Mouse (Mus musculus) layer of hippocampus, adult 9-11 months (tissue): Measurements from ENCODE around the gene Gm49322.

ENCODE experiments used
- DNase-seq: peaks from one replicate; pipeline ENCODE4 v3.0.0; 2022

The Gm49322 gene

GRCm38 (mm10) chr10:80584642-80585552, 20.9 kb upstream of the Gm49322 start:
- peak; percentile 19 for DNase-seq

DNA sequence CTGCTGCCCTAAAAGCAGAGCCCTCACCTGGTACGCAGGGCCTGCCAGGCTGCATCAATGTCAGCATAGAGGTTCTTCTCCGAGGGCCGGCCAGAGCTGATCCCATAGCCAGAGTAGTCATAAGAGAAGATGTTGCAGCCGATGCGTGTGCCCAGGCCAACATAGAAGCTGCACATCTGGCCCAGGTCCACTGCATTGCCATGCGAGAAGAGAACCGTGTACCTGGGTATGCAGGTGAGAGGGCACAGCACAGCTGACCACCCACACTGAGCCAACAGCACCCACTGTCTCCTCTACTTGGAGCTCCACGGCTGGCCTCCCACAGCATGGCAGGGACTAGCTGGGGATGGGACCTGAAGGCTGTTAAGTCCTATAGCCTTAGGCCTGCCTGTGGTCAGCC, 20.2 kb upstream of the Gm49322 start:
- DNase-seq, result peak; percentile 15

GRCm38 (mm10) chr10:80586407-80587304, 19.2 kb upstream of the Gm49322 start:
- DNase-seq, result no peak

DNA sequence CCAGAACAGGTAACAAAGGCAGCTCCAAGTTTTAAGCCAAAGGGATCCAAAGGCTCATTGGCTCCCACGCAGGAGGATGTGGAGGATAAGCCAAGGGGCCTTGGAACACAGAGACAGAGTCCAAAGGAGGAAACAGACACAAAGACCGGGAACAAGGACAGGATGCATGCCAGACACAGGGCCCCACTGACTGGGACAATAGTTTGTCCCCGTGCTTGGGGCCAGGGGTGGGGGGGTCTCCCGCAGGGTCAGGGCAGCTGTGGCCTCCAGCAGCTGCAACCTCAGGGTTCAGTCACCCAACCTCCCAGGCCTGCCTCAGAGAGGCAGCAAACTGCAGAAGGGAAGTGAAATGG, 18.5 kb upstream of the Gm49322 start:
- peak; percentile 47 for DNase-seq

DNA sequence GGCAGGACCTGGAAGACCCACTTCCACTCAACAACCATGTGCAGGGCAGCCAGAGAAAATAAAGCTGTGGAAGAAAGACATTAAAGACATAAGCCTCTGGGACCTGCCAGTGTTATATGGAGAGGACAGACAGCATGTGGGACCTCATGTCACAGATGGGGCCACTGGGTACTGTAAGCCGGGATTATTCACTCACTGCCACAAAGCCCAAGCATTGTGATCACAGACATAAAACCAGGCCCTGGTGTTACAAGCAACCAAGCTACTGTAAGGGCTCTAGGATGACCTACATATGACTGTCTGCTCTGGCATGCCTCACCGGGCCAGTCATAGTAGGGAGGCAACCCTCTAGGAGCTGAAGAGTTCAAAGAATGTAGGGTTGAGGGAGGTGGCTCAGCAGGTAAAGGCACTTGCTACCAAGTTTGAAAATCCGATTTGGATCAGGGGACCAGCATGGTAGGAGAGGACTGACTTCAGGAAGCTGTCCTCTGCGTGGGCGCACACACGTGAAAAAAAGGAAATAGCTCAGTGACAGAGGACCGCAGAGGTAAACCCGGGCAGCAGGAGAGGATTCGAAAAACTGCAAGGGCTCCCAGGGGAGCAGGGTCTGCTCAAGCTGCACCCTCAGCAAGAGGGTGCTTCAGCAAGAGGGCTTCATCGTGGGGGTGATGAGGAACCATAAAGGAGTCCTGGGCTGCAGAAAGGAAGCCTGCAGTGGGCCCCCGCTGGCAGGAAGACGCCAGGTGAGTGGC, 16.5 kb upstream of the Gm49322 start:
- peak; percentile 47 for DNase-seq

GRCm38 (mm10) chr10:80589879-80590854, 15.7 kb upstream of the Gm49322 start, which contains the start of gene Abhd17a:
Gene Abhd17a, minus strand, starts transcription at chr10:80590341.
- DNase-seq, result peak; percentile 98

GRCm38 (mm10) chr10:80596318-80596717, 9.5 kb upstream of the Gm49322 start:
- DNase-seq, result no peak

GRCm38 (mm10) chr10:80602698-80603325, 3.0 kb upstream of the Gm49322 start, which contains the start of the genes Scamp4 and Adat3:
Gene Scamp4, plus strand, starts transcription at chr10:80602872.
Gene Adat3, plus strand, starts transcription at chr10:80602880.
- DNase-seq, result peak; percentile 95

DNA sequence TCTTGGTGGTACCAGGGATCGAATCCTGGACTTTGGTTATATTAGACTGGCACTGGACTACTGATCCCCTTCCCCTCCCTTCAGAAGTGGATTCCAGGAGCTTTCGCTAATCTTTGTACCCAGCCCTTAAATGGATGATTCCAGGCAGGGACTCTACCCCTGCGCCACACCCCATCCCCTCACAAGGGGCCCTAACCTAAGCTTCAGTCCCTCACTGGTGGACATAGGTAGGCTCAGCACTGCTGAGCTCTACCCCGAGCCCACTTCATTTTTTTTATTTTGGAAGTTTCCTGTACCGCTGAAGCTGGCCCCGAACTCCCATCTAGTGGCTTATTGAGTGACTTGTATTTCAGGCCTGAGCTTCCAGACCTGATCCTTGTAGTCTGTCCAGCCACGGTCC, 2.5 kb upstream of the Gm49322 start:
- DNase-seq, result no peak

GRCm38 (mm10) chr10:80604001-80604509, 1.8 kb upstream of the Gm49322 start:
- DNase-seq, result peak; percentile 77

DNA sequence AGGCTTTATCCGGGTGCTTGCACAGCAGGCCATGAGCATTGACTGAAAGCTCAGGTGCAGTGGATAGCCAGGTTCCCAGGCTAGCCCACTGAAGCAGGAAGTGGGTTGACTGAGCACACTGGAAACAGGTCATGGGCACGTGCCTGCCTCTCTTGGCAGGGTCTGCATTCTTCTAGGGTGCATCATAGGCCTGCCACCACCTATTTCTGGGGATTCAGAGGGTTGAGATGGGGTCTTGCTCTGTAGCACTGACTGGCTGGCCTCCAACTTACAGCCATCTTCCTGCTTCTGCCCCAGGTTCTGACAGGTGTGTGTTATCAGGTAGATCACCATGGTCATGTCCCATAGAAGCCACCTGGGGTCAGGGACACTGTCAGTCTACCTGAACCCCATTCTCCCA, 833 bp upstream of the Gm49322 start:
- DNase-seq, result peak; percentile 18

- DNase-seq, result no peak
Observed at GRCm38 (mm10) chr10:80606306-80606705, 485 bp downstream of the Gm49322 start.

DNA sequence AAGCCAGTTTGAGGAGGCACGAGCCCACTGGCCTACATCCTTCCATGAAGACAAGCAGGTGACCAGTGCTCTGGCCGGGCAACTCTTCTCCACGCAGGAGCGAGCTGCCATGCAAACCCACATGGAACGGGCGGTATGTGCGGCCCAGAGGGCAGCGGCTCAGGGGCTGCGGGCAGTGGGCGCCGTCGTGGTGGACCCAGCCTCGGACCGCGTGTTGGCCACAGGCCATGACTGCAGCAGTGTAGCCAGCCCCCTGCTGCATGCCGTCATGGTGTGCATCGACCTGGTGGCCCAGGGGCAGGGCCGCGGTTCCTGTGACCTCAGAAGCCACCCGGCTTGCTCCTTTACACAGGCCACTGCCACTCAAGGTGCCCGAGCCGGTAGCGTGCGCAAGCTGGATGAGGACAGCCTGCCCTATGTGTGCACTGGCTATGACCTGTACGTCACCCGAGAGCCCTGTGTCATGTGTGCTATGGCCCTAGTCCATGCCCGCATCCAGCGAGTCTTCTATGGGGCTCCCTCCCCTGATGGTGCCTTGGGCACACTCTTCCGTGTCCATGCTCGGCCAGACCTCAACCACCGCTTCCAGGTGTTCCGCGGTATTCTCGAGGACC, 1.0 kb downstream of the Gm49322 start:
- DNase-seq, result no peak

DNA sequence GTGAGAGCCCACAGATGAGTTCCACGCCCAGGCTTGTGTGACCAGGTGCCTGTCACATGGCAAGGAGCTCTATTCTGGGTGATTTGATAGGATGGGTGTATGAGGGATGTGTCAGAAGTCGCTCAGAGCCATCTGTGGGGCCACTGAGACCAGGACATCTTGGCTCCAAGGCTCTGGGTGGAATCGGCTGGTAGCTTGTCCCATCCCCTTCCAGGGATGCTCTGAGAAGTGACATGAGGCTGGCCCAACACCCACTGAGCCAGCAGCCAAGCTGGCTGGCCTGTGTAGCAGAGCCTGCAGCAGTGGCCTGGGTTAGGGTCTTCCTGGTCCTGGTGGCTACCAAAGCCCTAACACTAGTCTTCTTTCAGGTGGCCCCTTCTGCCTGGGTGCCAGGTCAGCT, 2.6 kb downstream of the Gm49322 start:
- no peak for DNase-seq

DNA sequence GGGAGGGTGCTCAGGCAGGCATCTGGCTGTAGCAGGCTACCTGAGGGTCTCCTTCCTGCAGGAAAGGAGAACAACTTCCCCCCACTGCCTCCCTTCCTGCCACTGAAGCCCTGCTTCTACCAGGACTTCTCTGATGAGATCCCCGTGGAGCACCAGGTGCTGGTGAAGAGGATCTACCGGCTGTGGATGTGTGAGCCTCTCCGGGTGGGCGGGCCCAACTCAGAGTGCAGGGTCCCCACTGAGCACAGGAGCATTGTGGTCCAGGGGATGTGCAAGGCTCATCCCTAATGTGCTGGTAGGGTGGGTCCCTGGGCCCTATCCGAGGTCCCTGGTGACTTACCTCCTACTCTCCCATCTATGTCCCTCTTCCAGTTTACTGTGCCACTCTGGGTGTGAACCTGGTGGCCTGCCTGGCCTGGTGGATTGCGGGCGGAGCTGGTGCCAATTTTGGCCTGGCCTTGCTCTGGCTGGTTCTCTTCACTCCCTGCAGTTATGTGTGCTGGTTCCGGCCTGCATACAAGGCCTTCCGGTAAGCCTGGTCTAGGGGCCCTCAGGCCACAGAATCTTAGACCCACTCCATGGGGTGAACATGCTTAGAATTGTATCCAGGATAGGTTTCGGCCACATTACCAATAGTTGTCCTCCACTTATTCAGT, 3.6 kb downstream of the Gm49322 start:
- DNase-seq, result no peak

DNA sequence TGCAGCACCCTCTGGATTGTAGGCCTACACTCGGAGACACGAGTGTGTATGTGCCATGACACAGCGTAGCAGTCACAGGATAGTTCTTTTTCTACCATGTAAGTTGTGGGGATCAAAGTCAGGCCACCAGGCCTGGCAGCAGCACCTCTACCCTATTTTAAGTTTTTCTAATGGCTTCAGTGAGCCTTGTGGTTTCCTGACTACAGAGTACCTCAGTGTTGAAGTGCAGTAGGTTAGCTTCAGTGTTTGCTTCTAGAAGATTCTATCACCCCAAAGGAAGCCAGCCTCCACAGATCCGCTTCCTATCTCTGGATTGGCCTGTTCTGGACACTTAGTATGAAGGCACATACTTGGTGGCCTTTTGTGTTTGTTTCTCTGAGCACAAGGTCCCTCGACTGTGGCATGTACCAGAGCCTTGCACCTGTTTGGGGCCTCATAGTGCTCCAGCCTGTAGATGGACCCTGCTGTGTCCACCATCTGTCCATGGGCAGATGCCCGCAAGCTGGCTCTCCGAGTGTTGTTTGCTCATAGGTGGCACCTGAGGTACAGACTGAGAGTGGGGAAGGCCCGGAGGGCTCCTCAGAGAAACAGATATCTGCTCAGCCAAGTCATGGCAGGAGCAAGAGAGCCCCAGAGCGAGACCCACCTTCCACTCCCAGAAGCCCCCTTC, 4.4 kb downstream of the Gm49322 start:
- DNase-seq, result no peak

- DNase-seq, result no peak
Observed at GRCm38 (mm10) chr10:80611024-80611423, 5.2 kb downstream of the Gm49322 start.

DNA sequence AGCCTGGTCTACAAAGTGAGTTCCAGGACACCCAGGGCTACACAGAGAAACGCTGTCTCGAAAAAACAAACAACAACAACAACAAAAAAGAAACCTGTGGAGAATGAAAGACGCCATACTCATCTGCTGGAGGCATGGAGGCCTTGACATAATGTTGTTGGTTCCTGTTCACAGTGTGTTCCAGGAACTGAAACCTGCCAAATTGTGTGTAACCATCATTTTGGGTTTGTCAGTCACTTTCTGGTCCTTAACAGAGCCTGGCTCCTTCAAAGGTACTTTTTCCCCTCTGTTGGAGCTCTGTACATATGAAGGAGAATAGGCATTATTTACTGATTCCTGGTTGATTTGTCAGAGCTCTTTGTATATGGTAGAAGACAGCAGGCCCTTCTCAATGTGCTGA, 6.1 kb downstream of the Gm49322 start:
- DNase-seq, result no peak

DNA sequence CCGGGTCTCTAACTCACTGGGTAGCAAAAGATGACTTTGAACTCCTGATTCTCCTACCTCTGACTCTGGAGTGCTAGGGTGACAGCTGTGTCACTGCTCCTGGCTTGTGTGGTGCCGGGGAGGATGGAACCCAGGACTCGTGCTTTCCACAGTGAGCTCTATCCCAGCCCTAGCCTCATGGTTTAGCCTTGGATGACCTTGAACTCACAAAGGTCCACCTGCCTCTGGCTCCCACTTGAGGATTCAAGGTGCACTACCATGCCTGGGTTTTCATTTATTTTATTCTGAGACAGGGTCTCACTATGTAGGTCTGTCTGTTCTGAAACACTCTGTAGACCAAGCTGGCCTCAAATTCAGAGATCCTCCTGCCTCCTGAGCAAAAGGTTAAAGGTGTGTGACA, 8.0 kb downstream of the Gm49322 start:
- DNase-seq, result no peak
